Mouse (Mus musculus) lung, adult 2 months (tissue): Measurements from ENCODE around the gene Cul7.

Experiments used
- CTCF ChIP-seq: fragments of 200-500 bp; IDR thresholded peaks from 2 replicates; pipeline ENCODE4 v1.5.1; 2011; ENCODE audit warnings: mild to moderate bottlenecking, low read length, control low read depth; ENCODE audit not compliant: insufficient read depth
- POLR2A ChIP-seq: fragments of 200-500 bp; IDR thresholded peaks from 2 replicates; pipeline ENCODE4 v1.6.1; 2011; ENCODE audit warnings: low read depth, mild to moderate bottlenecking, control low read depth, low read length, borderline replicate concordance; ENCODE audit errors: extremely low read depth

- TF ChIP-seq CTCF (no peak), POLR2A (no peak)
Measured at GRCm38 (mm10) chr17:46605126-46605525, 45.0 kb upstream of the Cul7 start.
